Mouse (Mus musculus): ENCODE data around the gene Bhlha9.

DNA sequence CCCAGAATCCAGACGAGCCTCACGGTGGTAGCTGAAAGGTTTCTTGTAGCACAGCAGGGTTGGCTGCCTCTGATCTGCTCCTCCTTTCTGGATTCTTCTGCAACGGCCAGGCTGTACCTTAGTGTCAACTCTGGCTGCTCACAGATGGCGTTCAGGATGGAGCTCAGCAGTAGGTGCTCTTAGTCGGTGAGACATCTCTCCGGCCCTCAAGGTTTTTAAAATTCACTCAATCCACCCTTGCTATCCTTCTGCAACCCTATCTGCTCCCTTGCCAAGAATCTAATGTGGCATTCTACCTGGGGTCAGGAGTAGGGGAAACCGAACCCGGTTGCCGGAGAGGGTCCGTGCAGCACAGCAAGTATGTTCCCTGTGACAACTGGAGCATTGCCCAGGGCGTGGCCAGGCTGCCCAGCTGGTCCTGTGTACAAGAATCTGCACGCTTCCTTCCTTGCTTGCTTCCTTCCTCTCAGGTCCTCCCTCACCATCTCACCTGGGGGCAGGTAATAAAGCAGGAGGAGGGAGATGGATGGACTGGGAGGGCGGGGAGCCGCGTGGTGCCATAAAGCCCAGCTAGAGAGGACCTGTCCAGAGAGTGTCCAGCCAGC lies at the start of gene Bhlha9:
- TF ChIP-seq CTCF (IDR thresholded peaks at IDR 0.05) (no peak), EP300 (IDR thresholded peaks at IDR 0.05; ENCODE audit: insufficient read depth, low read depth, low read length) (no peak), POLR2A (IDR thresholded peaks at IDR 0.05; ENCODE audit: insufficient read depth, low read depth, low read length) (no peak)

Measured in heart, adult 2 months (tissue).